Mouse (Mus musculus) liver, embryonic 13.5 days (tissue): ENCODE results near the gene Uqcr11. TPM values are rescaled to one million over a fixed set of nuclear protein-coding genes. Genes with fewer than 3 reads are reported as not detected.

Experiments used
- ATAC-seq: fragments of 200-750 bp; cut with Nextera tagmentation; 2 replicates; pipeline ENCODE4 v1.8.0; 2017; ENCODE audit warnings: low read depth, mild to moderate bottlenecking, moderate number of reproducible peaks, moderate library complexity
- DNase-seq: peaks from one replicate; pipeline ENCODE4 v3.0.0; 2022
- H3K27ac ChIP-seq: fragments of 300-500 bp; sonication (generic); 2 replicates; pipeline ENCODE4 v1.5.1; 2015; ENCODE audit warnings: moderate library complexity, mild to moderate bottlenecking, inconsistent platforms
- H3K27me3 ChIP-seq: fragments of 300-500 bp; sonication (generic); 2 replicates; pipeline ENCODE4 v1.6.1; 2015; ENCODE audit warnings: mild to moderate bottlenecking, inconsistent platforms
- H3K36me3 ChIP-seq: fragments of 300-500 bp; sonication (generic); 2 replicates; pipeline ENCODE4 v1.6.1; 2015; ENCODE audit warnings: mild to moderate bottlenecking, inconsistent platforms
- H3K4me1 ChIP-seq: fragments of 300-500 bp; sonication (generic); replicated peaks from 2 replicates; pipeline ENCODE4 v1.6.1; 2015; ENCODE audit warnings: inconsistent platforms
- H3K4me2 ChIP-seq: fragments of 300-500 bp; sonication (generic); 2 replicates; pipeline ENCODE4 v1.6.1; 2015; ENCODE audit warnings: inconsistent platforms, mild to moderate bottlenecking, moderate library complexity
- H3K4me3 ChIP-seq: fragments of 300-500 bp; sonication (generic); replicated peaks from 2 replicates; pipeline ENCODE4 v1.5.1; 2015; ENCODE audit warnings: mild to moderate bottlenecking, inconsistent platforms
- H3K9ac ChIP-seq: fragments of 300-500 bp; sonication (generic); 2 replicates; pipeline ENCODE4 v1.6.1; 2015; ENCODE audit warnings: mild to moderate bottlenecking, inconsistent platforms
- H3K9me3 ChIP-seq: fragments of 300-500 bp; sonication (generic); replicated peaks from 2 replicates; pipeline ENCODE4 v1.6.1; 2016; ENCODE audit warnings: inconsistent platforms
- WGBS: fragments of 180-500 bp; shearing (Covaris S2); methylation state at CpG from one replicate; pipeline ENCODE4 v1.1.7; 2015; ENCODE audit not compliant: insufficient replicate concordance; 5-methylcytosine and 5-hydroxymethylcytosine counted together
- polyA plus RNA-seq: library from polyadenylated mRNA; unstranded; fragments of >200 nt; fragmentation: Nextera tagmentation; extraction: Ambion mirVana; gene quantifications from 2 replicates; pipeline ENCODE4 v1.2.1, GENCODE M21; 2015

Gene Uqcr11
- polyA plus RNA-seq, 1 experiment from 2014 or later = 603 TPM

GRCm38 (mm10) chr10:80430375-80430980 is 23.8 kb upstream of the Uqcr11 start:
- Histone ChIP-seq H3K9ac (peak overlapping the region; percentile 100; the same call in 1 of the 2 replicates), H3K27me3 (no peaks in the 10 kb centered on the region), H3K9me3 (peaks cover under 1% of the 10 kb centered on the region; the same call in 1 of the 2 replicates), H3K4me2 (no peak overlapping the region), H3K36me3 (peaks cover 58% of the 10 kb centered on the region), H3K4me3 (0 out of 2 replicates have a peak overlapping the region, but pooled peaks have one; percentile 100), H3K4me1 (peaks cover 51% of the 10 kb centered on the region), H3K27ac (peak overlapping the region; percentile 95)
- 68% methylated on average over 8 of the region's 8 CpGs for WGBS
- DNase-seq (no peak), ATAC-seq (no peak)

DNA sequence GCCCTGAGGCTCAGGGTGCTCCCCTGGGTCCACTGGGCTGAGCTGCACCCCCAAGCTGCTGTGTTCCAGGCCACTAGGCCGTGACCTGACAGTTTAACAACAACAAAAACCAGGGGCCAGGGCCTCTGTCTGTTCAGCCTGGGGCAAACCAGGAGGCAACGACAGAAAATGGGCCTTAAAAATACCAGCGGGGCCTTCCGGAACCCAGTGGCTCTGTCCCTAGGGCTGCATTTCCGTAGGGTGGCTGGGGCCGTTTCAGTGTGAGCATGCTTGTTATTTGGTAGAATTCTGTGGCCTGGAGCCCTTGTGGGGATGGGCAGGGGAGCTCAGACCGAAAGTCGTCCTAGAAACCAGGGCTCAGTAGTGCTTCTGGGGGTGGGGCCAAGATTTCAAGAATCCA is 23.2 kb upstream of the Uqcr11 start:
- H3K27ac ChIP-seq = peak overlapping the region; percentile 29; the same call in 1 of the 2 replicates
- 0 out of 2 replicates have a peak overlapping the region, but pooled peaks have one; percentile 26 for H3K9ac ChIP-seq
- H3K9me3 ChIP-seq = peaks cover 6% of the 10 kb centered on the region; the same call in 1 of the 2 replicates

GRCm38 (mm10) chr10:80425041-80425440 is 18.4 kb upstream of the Uqcr11 start:
- Histone ChIP-seq H3K27ac (peak overlapping the region; percentile 100), H3K27me3 (no peaks in the 10 kb centered on the region), H3K36me3 (peaks cover 83% of the 10 kb centered on the region), H3K4me1 (peaks cover 62% of the 10 kb centered on the region), H3K4me2 (no peak overlapping the region), H3K9ac (no peak overlapping the region), H3K4me3 (no peak overlapping the region), H3K9me3 (peaks cover 6% of the 10 kb centered on the region; the same call in 1 of the 2 replicates)
- WGBS = 86% methylated on average over 3 of the region's 3 CpGs
- ATAC-seq (no peak), DNase-seq (no peak)

More for the DNA sequence above, 23.2 kb upstream of the Uqcr11 start:
- ATAC-seq (no peak), DNase-seq (no peak)
- Histone ChIP-seq H3K4me3 (no peak overlapping the region), H3K36me3 (peaks cover 65% of the 10 kb centered on the region), H3K4me2 (no peak overlapping the region), H3K27me3 (no peaks in the 10 kb centered on the region), H3K4me1 (peaks cover 47% of the 10 kb centered on the region)
- WGBS = 91% methylated on average over 8 of the region's 8 CpGs

DNA sequence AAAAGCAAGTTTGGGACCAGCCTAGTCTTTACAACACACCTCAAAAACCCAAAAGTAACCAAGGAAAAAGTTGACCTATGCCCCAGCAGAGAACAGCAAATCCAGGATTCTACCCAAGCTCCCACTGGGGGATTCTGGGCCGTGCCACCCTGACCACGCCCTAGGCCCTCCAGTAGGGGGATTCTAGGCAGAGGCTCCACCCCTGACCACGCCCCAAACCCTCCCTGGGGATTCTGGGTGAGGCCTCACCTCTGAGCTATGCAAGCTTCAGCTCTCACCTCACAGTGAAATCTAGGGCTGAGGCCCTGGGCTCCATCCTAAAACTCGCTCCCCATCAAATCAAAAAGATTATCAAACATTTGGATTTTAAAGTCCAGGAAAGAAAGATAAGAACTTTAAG is 16.9 kb upstream of the Uqcr11 start:
- Histone ChIP-seq H3K4me2 (peak overlapping the region; percentile 80), H3K9ac (peak overlapping the region; percentile 81)

GRCm38 (mm10) chr10:80421651-80422472 is 15.2 kb upstream of the Uqcr11 start:
- Histone ChIP-seq H3K9me3 (peaks cover 6% of the 10 kb centered on the region; the same call in 1 of the 2 replicates), H3K4me2 (peak overlapping the region; percentile 80), H3K27me3 (no peaks in the 10 kb centered on the region), H3K9ac (peak overlapping the region; percentile 81), H3K4me3 (peak overlapping the region; percentile 54), H3K36me3 (peaks cover 83% of the 10 kb centered on the region), H3K27ac (peak overlapping the region; percentile 100), H3K4me1 (peaks cover 74% of the 10 kb centered on the region)
- DNase-seq (peak; percentile 84), ATAC-seq (peak; percentile 96)
- whole genome bisulfite sequencing = 26% methylated on average over 9 of the region's 9 CpGs

More for the DNA sequence above, 16.9 kb upstream of the Uqcr11 start:
- no peaks in the 10 kb centered on the region for H3K27me3 ChIP-seq
- H3K9me3 ChIP-seq = peaks cover 6% of the 10 kb centered on the region; the same call in 1 of the 2 replicates
- peak; percentile 90 for DNase-seq
- H3K27ac ChIP-seq = peak overlapping the region; percentile 100
- peak; percentile 72 for ATAC-seq
- peaks cover 66% of the 10 kb centered on the region for H3K4me1 ChIP-seq
- peaks cover 83% of the 10 kb centered on the region for H3K36me3 ChIP-seq
- WGBS = 15% methylated on average over 4 of the region's 4 CpGs
- peak overlapping the region; percentile 10 for H3K4me3 ChIP-seq

- no peak for ATAC-seq
- Histone ChIP-seq H3K4me3 (peak overlapping the region; percentile 54), H3K4me2 (peak overlapping the region; percentile 80), H3K9ac (peak overlapping the region; percentile 81), H3K27ac (peak overlapping the region; percentile 100), H3K9me3 (peaks cover 6% of the 10 kb centered on the region; the same call in 1 of the 2 replicates), H3K4me1 (peaks cover 74% of the 10 kb centered on the region), H3K27me3 (no peaks in the 10 kb centered on the region), H3K36me3 (peaks cover 83% of the 10 kb centered on the region)
- 67% methylated on average over 8 of the region's 8 CpGs for WGBS
- no peak for DNase-seq
Observed at GRCm38 (mm10) chr10:80421208-80421607, 14.6 kb upstream of the Uqcr11 start.

GRCm38 (mm10) chr10:80420729-80421128 is 14.1 kb upstream of the Uqcr11 start:
- Histone ChIP-seq H3K9me3 (peaks cover 6% of the 10 kb centered on the region; the same call in 1 of the 2 replicates), H3K4me3 (peak overlapping the region; percentile 54), H3K36me3 (peaks cover 83% of the 10 kb centered on the region), H3K27me3 (no peaks in the 10 kb centered on the region), H3K27ac (peak overlapping the region; percentile 100), H3K4me2 (peak overlapping the region; percentile 80), H3K9ac (peak overlapping the region; percentile 81), H3K4me1 (peaks cover 74% of the 10 kb centered on the region)
- no peak for DNase-seq
- 79% methylated on average over 10 of the region's 10 CpGs for WGBS
- no peak for ATAC-seq

DNA sequence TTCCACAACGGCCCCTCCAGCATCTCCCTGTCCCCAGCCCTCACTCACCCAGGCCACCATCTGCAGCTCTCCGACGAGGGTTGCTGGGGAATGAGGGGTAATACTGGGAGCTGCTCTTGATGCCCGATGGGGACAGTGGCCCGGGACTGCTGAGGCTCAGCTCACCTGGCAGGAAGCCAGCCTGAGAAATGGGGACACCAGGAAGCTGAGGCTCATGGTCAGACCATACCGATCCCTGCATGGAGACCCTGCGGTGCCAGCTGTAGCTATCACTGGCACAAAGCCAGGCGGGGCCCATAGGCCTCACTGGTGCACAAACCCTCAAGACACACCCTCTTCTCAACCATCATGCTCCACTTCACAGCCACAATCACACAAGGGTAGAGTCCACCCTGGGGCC is 12.8 kb upstream of the Uqcr11 start:
- peaks cover 67% of the 10 kb centered on the region for H3K4me1 ChIP-seq
- DNase-seq (no peak), ATAC-seq (no peak)
- WGBS = 71% methylated on average over 8 of the region's 8 CpGs
- no peaks in the 10 kb centered on the region for H3K9me3 ChIP-seq
- peaks cover 83% of the 10 kb centered on the region for H3K36me3 ChIP-seq
- H3K27me3 ChIP-seq = no peaks in the 10 kb centered on the region
- H3K4me2 ChIP-seq = peak overlapping the region; percentile 80
- peak overlapping the region; percentile 81 for H3K9ac ChIP-seq
- peak overlapping the region; percentile 54 for H3K4me3 ChIP-seq
- H3K27ac ChIP-seq = peak overlapping the region; percentile 100

DNA sequence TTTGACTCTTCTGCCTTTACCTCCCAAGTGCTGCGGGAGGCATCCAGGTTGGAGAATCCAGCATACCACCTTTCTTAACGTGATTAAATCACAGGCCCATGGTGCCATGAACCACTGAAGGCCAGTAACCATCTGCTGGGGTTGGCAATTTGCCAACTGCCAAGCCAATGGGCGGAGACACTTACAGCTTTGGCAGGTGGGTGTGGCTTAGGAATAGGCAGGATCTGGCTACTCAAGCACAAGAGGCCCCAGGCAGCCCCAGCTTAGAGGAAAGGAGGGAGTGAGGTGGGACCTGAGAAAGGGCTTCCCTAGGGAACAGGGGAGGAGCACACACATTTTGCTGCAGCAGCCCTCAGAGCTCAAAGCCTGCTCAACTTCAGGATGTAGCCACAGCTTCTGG is 11.7 kb upstream of the Uqcr11 start:
- peak overlapping the region; percentile 80 for H3K4me2 ChIP-seq
- no peak for ATAC-seq

DNA sequence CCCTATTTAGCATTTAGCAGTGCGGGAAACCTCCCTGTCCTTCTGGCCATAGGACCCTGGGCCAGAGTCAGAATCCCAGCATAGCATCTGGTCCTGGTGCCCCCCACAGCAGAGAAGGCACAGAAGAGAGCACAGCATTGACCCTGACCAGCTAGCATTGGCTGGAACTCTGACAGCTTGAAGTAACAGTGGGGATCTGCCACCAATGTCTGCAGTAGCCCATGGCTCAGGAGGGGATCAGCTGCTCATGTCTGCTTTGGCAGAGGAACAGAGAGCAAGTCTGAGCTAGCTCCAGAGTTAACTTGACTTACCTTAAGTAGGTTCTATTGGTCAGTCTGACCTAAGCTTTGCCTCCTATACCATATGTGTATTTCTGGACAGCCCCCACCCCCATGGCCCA is 11.2 kb upstream of the Uqcr11 start:
- H3K4me3 ChIP-seq = no peak overlapping the region
- no peaks in the 10 kb centered on the region for H3K27me3 ChIP-seq
- H3K4me1 ChIP-seq = peaks cover 51% of the 10 kb centered on the region
- no peak overlapping the region for H3K9ac ChIP-seq
- no peak overlapping the region for H3K4me2 ChIP-seq
- ATAC-seq (no peak), DNase-seq (no peak)
- H3K27ac ChIP-seq = peak overlapping the region; percentile 100
- H3K9me3 ChIP-seq = no peaks in the 10 kb centered on the region
- peaks cover 94% of the 10 kb centered on the region for H3K36me3 ChIP-seq
- 92% methylated on average over 1 of the region's 1 CpGs for WGBS

More for the DNA sequence above, 11.7 kb upstream of the Uqcr11 start:
- peak; percentile 56 for DNase-seq
- no peaks in the 10 kb centered on the region for H3K9me3 ChIP-seq
- peak overlapping the region; percentile 81 for H3K9ac ChIP-seq
- H3K4me1 ChIP-seq = peaks cover 56% of the 10 kb centered on the region
- H3K27me3 ChIP-seq = no peaks in the 10 kb centered on the region
- peak overlapping the region; percentile 100 for H3K27ac ChIP-seq
- peak overlapping the region; percentile 21; the same call in 1 of the 2 replicates for H3K4me3 ChIP-seq
- 61% methylated on average over 3 of the region's 3 CpGs for WGBS
- H3K36me3 ChIP-seq = peaks cover 89% of the 10 kb centered on the region

GRCm38 (mm10) chr10:80417371-80417770 is 10.7 kb upstream of the Uqcr11 start:
- H3K27ac ChIP-seq = 0 out of 2 replicates have a peak overlapping the region, but pooled peaks have one; percentile 21
- H3K4me3 ChIP-seq = no peak overlapping the region
- DNase-seq (no peak), ATAC-seq (no peak)
- H3K27me3 ChIP-seq = no peaks in the 10 kb centered on the region
- H3K4me1 ChIP-seq = peaks cover 46% of the 10 kb centered on the region
- no peak overlapping the region for H3K4me2 ChIP-seq
- H3K9ac ChIP-seq = no peak overlapping the region
- 95% methylated on average over 10 of the region's 10 CpGs for WGBS
- H3K9me3 ChIP-seq = no peaks in the 10 kb centered on the region
- H3K36me3 ChIP-seq = peaks cover 99% of the 10 kb centered on the region
